In the genomic region with DNA sequence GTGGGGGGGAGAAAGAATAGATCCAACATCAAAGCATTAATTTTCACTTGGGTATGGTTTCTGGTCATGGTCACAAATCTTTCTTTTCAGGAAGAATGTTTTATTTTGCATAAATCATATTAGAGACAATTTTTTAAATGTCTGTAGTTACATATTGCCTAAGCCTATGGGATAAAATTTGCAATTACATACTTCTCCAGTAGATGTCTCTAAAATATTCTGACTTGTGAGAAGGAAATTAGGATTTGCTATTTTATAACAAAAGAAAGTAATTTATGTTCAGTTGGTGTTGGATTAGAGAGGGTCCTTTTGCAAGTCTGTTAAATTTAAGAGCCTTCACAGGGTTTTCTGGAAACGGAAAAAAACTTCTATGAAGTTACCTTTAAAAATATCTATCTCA, we compare ENCODE assay signal across 26 mouse cellular contexts. TPM values are rescaled to one million over a fixed set of nuclear protein-coding genes. Genes with fewer than 3 reads are reported as not detected.
DNase-seq lines count a peak whose midpoint lies in the region; ATAC-seq and TF ChIP-seq lines count a peak whose summit lies in the region.
"Had no signal": no experiment of that assay in that cellular context is flagged by ENCODE, and none has a peak within 500 bp of the region (broad histone marks: within the 10 kb centered on the region; RNA-seq: fewer than 3 reads in every experiment).

No protein-coding gene starts in this region.

- ATAC-seq in hindbrain, embryonic 14.5 days (ENCODE audit: low FRiP score): no peak
- ATAC-seq in hindbrain, embryonic 11.5 days (ENCODE audit: low FRiP score): no peak
- no peak for ATAC-seq in lung, embryonic 14.5 days (ENCODE audit: insufficient read depth)
- no peak for ATAC-seq in stomach, postnatal 0 days (ENCODE audit: low FRiP score, low TSS enrichment)

- no peak overlapping the region for H3K27ac ChIP-seq in hindbrain, embryonic 14.5 days
- no peak overlapping the region for H3K27ac ChIP-seq in hindbrain, embryonic 11.5 days (ENCODE audit: low read depth, low read length)
- no peak overlapping the region for H3K27ac ChIP-seq in lung, embryonic 14.5 days (ENCODE audit: low read depth)
- H3K27ac ChIP-seq in stomach, postnatal 0 days (replicated peaks): no peak overlapping the region
- H3K27ac ChIP-seq in thymus, adult 2 months (ENCODE audit: control insufficient read depth, insufficient read depth, low read length): no peak overlapping the region
- H3K27ac ChIP-seq: hindbrain, embryonic 13.5 days; limb, embryonic 15.5 days; liver, embryonic 14.5 days; lung, embryonic 15.5 days; neural tube, embryonic 15.5 days had no signal

- 82% methylated on average over 1 of the region's 1 CpGs for WGBS in hindbrain, embryonic 14.5 days
- WGBS in hindbrain, embryonic 11.5 days: 75% methylated on average over 1 of the region's 1 CpGs
- 38% methylated on average over 1 of the region's 1 CpGs for WGBS in lung, embryonic 14.5 days
- WGBS in stomach, postnatal 0 days: 44% methylated on average over 1 of the region's 1 CpGs
- 91% methylated on average over 1 of the region's 1 CpGs for WGBS in thymus, adult 2 months

- H3K9ac ChIP-seq in hindbrain, embryonic 14.5 days: no peak overlapping the region
- H3K9ac ChIP-seq in hindbrain, embryonic 11.5 days (ENCODE audit: low read depth, low read length): no peak overlapping the region
- H3K9ac ChIP-seq in lung, embryonic 14.5 days: no peak overlapping the region
- no peak overlapping the region for H3K9ac ChIP-seq in stomach, postnatal 0 days (ENCODE audit: low read length)
- H3K9ac ChIP-seq: heart, embryonic 12.5 days; hindbrain, embryonic 13.5 days; limb, embryonic 15.5 days; liver, embryonic 14.5 days; lung, embryonic 15.5 days; neural tube, embryonic 15.5 days had no signal

- no peaks in the 10 kb centered on the region for H3K9me3 ChIP-seq in hindbrain, embryonic 14.5 days (ENCODE audit: control insufficient read depth, low read length)
- no peaks in the 10 kb centered on the region for H3K9me3 ChIP-seq in hindbrain, embryonic 11.5 days (ENCODE audit: control insufficient read depth, low read length)
- no peaks in the 10 kb centered on the region for H3K9me3 ChIP-seq in lung, embryonic 14.5 days (ENCODE audit: low read depth, low read length)
- H3K9me3 ChIP-seq in stomach, postnatal 0 days (ENCODE audit: control insufficient read depth, low read length): no peaks in the 10 kb centered on the region
- H3K9me3 ChIP-seq: heart, embryonic 12.5 days; hindbrain, embryonic 13.5 days; limb, embryonic 15.5 days; lung, embryonic 15.5 days; neural tube, embryonic 15.5 days had no signal

- no peak overlapping the region for H3K4me3 ChIP-seq in hindbrain, embryonic 14.5 days (replicated peaks; ENCODE audit: low read length)
- H3K4me3 ChIP-seq in hindbrain, embryonic 11.5 days (ENCODE audit: low read depth, low read length): no peak overlapping the region
- H3K4me3 ChIP-seq in lung, embryonic 14.5 days (ENCODE audit: low read depth, low read length): no peak overlapping the region
- no peak overlapping the region for H3K4me3 ChIP-seq in stomach, postnatal 0 days (ENCODE audit: low read depth, low read length)
- no peak overlapping the region for H3K4me3 ChIP-seq in thymus, adult 2 months (ENCODE audit: control insufficient read depth, insufficient read depth, low read length)
- H3K4me3 ChIP-seq: heart, embryonic 12.5 days; hindbrain, embryonic 13.5 days; limb, embryonic 15.5 days; lung, embryonic 15.5 days; neural tube, embryonic 15.5 days had no signal

- TF ChIP-seq CTCF in lung, embryonic 14.5 days (IDR thresholded peaks at IDR 0.05; ENCODE audit: low read depth): 0 out of 2 replicates have a peak, but pooled peaks have one; percentile 12
- TF ChIP-seq CTCF in stomach, postnatal 0 days (IDR thresholded peaks at IDR 0.05; ENCODE audit: low read depth): peak; percentile 38
- TF ChIP-seq CTCF in thymus, adult 2 months (IDR thresholded peaks at IDR 0.05; ENCODE audit: borderline replicate concordance, control insufficient read depth, extremely low read depth, insufficient read depth, low read length, poor library complexity): no peak

- 0 out of 2 replicates have a peak, but pooled peaks cover 4% of the 10 kb centered on the region for H3K4me1 ChIP-seq in hindbrain, embryonic 14.5 days (replicated peaks; ENCODE audit: control insufficient read depth, insufficient read depth, low read length)
- H3K4me1 ChIP-seq in hindbrain, embryonic 11.5 days (replicated peaks; ENCODE audit: control insufficient read depth, insufficient read depth, low read length): no peaks in the 10 kb centered on the region
- H3K4me1 ChIP-seq in lung, embryonic 14.5 days (ENCODE audit: insufficient read depth): no peaks in the 10 kb centered on the region
- H3K4me1 ChIP-seq in stomach, postnatal 0 days (replicated peaks; ENCODE audit: control insufficient read depth, insufficient read depth): no peaks in the 10 kb centered on the region
- no peaks in the 10 kb centered on the region for H3K4me1 ChIP-seq in thymus, adult 2 months (replicated peaks; ENCODE audit: control insufficient read depth, insufficient read depth, low read length)
- H3K4me1 ChIP-seq: heart, embryonic 12.5 days; limb, embryonic 15.5 days; lung, embryonic 15.5 days; neural tube, embryonic 15.5 days had no signal

- no peak overlapping the region for H3K4me2 ChIP-seq in hindbrain, embryonic 14.5 days (replicated peaks)
- H3K4me2 ChIP-seq in hindbrain, embryonic 11.5 days (replicated peaks; ENCODE audit: low read depth, low read length): no peak overlapping the region
- no peak overlapping the region for H3K4me2 ChIP-seq in lung, embryonic 14.5 days
- H3K4me2 ChIP-seq in stomach, postnatal 0 days (replicated peaks; ENCODE audit: low read depth): no peak overlapping the region
- H3K4me2 ChIP-seq: heart, embryonic 12.5 days; hindbrain, embryonic 13.5 days; limb, embryonic 15.5 days; lung, embryonic 15.5 days; neural tube, embryonic 15.5 days had no signal

- no peak for TF ChIP-seq POLR2A in thymus, adult 2 months (IDR thresholded peaks at IDR 0.05; ENCODE audit: control insufficient read depth, extremely low read depth, insufficient read depth, low read length, poor library complexity)

- TF ChIP-seq EP300 in stomach, postnatal 0 days (optimal IDR thresholded peaks at IDR 0.05): no peak

- H3K27me3 ChIP-seq in hindbrain, embryonic 14.5 days (ENCODE audit: control insufficient read depth, insufficient read depth, low read length): no peaks in the 10 kb centered on the region
- no peaks in the 10 kb centered on the region for H3K27me3 ChIP-seq in hindbrain, embryonic 11.5 days (ENCODE audit: control insufficient read depth, insufficient read depth, low read length)
- no peaks in the 10 kb centered on the region for H3K27me3 ChIP-seq in lung, embryonic 14.5 days (ENCODE audit: insufficient read depth, low read length)
- no peaks in the 10 kb centered on the region for H3K27me3 ChIP-seq in stomach, postnatal 0 days (ENCODE audit: control insufficient read depth, insufficient read depth, low read length)
- no peaks in the 10 kb centered on the region for H3K27me3 ChIP-seq in thymus, adult 2 months (ENCODE audit: control insufficient read depth, insufficient read depth, low read length)
- H3K27me3 ChIP-seq: heart, embryonic 12.5 days; hindbrain, embryonic 13.5 days; limb, embryonic 15.5 days; lung, embryonic 15.5 days; neural tube, embryonic 15.5 days had no signal

- H3K36me3 ChIP-seq in hindbrain, embryonic 14.5 days (replicated peaks; ENCODE audit: control insufficient read depth, insufficient read depth): no peaks in the 10 kb centered on the region
- H3K36me3 ChIP-seq in hindbrain, embryonic 11.5 days (ENCODE audit: control insufficient read depth, insufficient read depth, low read length): no peaks in the 10 kb centered on the region
- no peaks in the 10 kb centered on the region for H3K36me3 ChIP-seq in lung, embryonic 14.5 days (ENCODE audit: insufficient read depth)
- H3K36me3 ChIP-seq in stomach, postnatal 0 days (ENCODE audit: control insufficient read depth, insufficient read depth, low read length): no peaks in the 10 kb centered on the region
- H3K36me3 ChIP-seq in thymus, adult 2 months (ENCODE audit: control insufficient read depth, insufficient read depth, low read length): no peaks in the 10 kb centered on the region
- H3K36me3 ChIP-seq: heart, embryonic 12.5 days; hindbrain, embryonic 13.5 days; limb, embryonic 15.5 days; lung, embryonic 15.5 days; neural tube, embryonic 15.5 days had no signal

- DNase-seq in hindbrain, embryonic 14.5 days (ENCODE audit: low spot score): peak; percentile 49
- DNase-seq in hindbrain, embryonic 11.5 days (ENCODE audit: low spot score): no peak
- peak; percentile 62 for DNase-seq in lung, embryonic 14.5 days
- DNase-seq in lung, postnatal 36 days: no peak
- peak; percentile 10 for DNase-seq in NIH3T3 (ENCODE audit: low read depth)
- DNase-seq in stomach, postnatal 0 days (ENCODE audit: low spot score): no peak
- no peak for DNase-seq in thymus, adult 2 months
- DNase-seq: adrenal gland, postnatal 14 days; cerebellum, adult 11 months; cerebellum, adult 9-11 months; gastrocnemius, postnatal 10 days; heart, postnatal 14 days; kidney, adult 9 months; kidney, postnatal 36 days; layer of hippocampus, adult 9-11 months; left cerebral cortex, postnatal 4 days; lung, postnatal 4 days; thymus, postnatal 14 days had no signal

RNA-seq across cellular contexts. Expression of gene Mmrn1, which starts 39.0 kb away (rescaled TPM):
- 3.7 and 4.2 TPM in 2 replicates for polyA plus RNA-seq in hindbrain, embryonic 14.5 days (2014; fragmentation: Nextera tagmentation; extraction: Ambion mirVana)
- 6.2 and 7.4 TPM in 2 replicates for polyA plus RNA-seq in hindbrain, embryonic 11.5 days (2014; fragmentation: Nextera tagmentation; extraction: Ambion mirVana)
- polyA plus RNA-seq in lung, embryonic 14.5 days (2014; fragmentation: Nextera tagmentation; extraction: Ambion mirVana): 41.3 and 46.0 TPM in 2 replicates
- polyA plus RNA-seq in stomach, postnatal 0 days (2015; fragmentation: Nextera tagmentation; extraction: Ambion mirVana): 1.6 and 1.8 TPM in 2 replicates
- 0.13 and 0.14 TPM in 2 replicates for polyA plus RNA-seq in thymus, adult 2 months (2012; rRNA removed)
- polyA plus RNA-seq: C2C12; cortical plate, adult 2 months had no signal

Comparison
In these comparisons a context has a peak if more than half of its experiments do, and no peak if none do; other contexts are left out.
1. DNase-seq: peak in hindbrain, embryonic 14.5 days (single experiment), lung, embryonic 14.5 days (single experiment) and NIH3T3 (single experiment); none in hindbrain, embryonic 11.5 days (single experiment), lung, postnatal 36 days (single experiment), stomach, postnatal 0 days (single experiment) and thymus, adult 2 months (single experiment).